Mouse (Mus musculus) heart, adult 2 months (tissue): ENCODE measurements at regions not wholly inside any gene's neighbourhood (a gene's known extent, or its start where the extent isn't known, plus 50 kb on each side); places are given as distances from the start of the nearest gene placed in this dataset.

ENCODE experiments used
- DNase-seq, 2 experiments: peaks; one replicate each; pipeline ENCODE4 v3.0.0; 2021
- H3K27ac ChIP-seq: fragments of 200-600 bp; 2 replicates; pipeline ENCODE4 v1.8.1; 2022
- H3K27me3 ChIP-seq: fragments of 200-500 bp; 2 replicates; pipeline ENCODE4 v1.6.1; 2012; ENCODE audit warnings: mild to moderate bottlenecking, low read length, inconsistent platforms, mixed read lengths; ENCODE audit not compliant: control insufficient read depth, insufficient read depth
- H3K36me3 ChIP-seq: fragments of 200-500 bp; 2 replicates; pipeline ENCODE4 v1.6.1; 2012; ENCODE audit warnings: low read length, inconsistent platforms; ENCODE audit not compliant: control insufficient read depth, insufficient read depth
- H3K4me1 ChIP-seq: fragments of 200-500 bp; 2 replicates; pipeline ENCODE4 v1.6.1; 2011; ENCODE audit warnings: low read length; ENCODE audit not compliant: control insufficient read depth, insufficient read depth
- H3K4me3 ChIP-seq: fragments of 200-600 bp; 2 replicates; pipeline ENCODE4 v1.8.1; 2022
- H3K79me2 ChIP-seq: fragments of 200-500 bp; replicated peaks from 2 replicates; pipeline ENCODE4 v1.6.1; 2012; ENCODE audit warnings: mild to moderate bottlenecking, inconsistent platforms, low read length, moderate library complexity, mixed read lengths; ENCODE audit not compliant: control insufficient read depth, insufficient read depth
- H3K9ac ChIP-seq: fragments of 200-500 bp; 2 replicates; pipeline ENCODE4 v1.6.1; 2012; ENCODE audit warnings: low read depth, mild to moderate bottlenecking, control low read depth, inconsistent platforms, low read length, mixed read lengths
- CTCF ChIP-seq: fragments of 200-600 bp; IDR thresholded peaks from 2 replicates; pipeline ENCODE4 v1.8.1; 2022; ENCODE audit warnings: antibody characterized with exemption, mild to moderate bottlenecking, moderate library complexity
- EP300 ChIP-seq: fragments of 200-500 bp; IDR thresholded peaks from 2 replicates; pipeline ENCODE4 v1.6.1; 2011; ENCODE audit warnings: low read depth, low read length, control low read depth; ENCODE audit not compliant: insufficient read depth
- POLR2A ChIP-seq: fragments of 200-500 bp; IDR thresholded peaks from 2 replicates; pipeline ENCODE4 v1.6.1; 2011; ENCODE audit warnings: mild to moderate bottlenecking, low read depth, low read length, control low read depth; ENCODE audit not compliant: insufficient read depth
- WGBS: fragments of 180-500 bp; shearing (Covaris S2); methylation state at CpG from one replicate; pipeline ENCODE4 v1.1.7; 2018; 5-methylcytosine and 5-hydroxymethylcytosine counted together
- intact Hi-C: fragments of 180-260 bp; cut with DNase I; formaldehyde crosslinking; loops from one replicate; pipeline ENCODE4 v1.15.1; 2025

- TF ChIP-seq EP300: no peak
- Histone ChIP-seq H3K79me2 (no peaks in the 10 kb centered on the region), H3K27me3 (no peaks in the 10 kb centered on the region), H3K36me3 (no peaks in the 10 kb centered on the region), H3K4me3 (no peak overlapping the region), H3K4me1 (no peaks in the 10 kb centered on the region), H3K9ac (no peak overlapping the region), H3K27ac (no peak overlapping the region)
- 80% methylated on average over 7 of the region's 7 CpGs for WGBS
- no peak for DNase-seq
- intact Hi-C loops: no loop called here
Observed at GRCm38 (mm10) chr7:36862481-36862880, 164.6 kb downstream of the Tshz3 start.

- Histone ChIP-seq H3K27ac (no peak overlapping the region), H3K4me3 (no peak overlapping the region), H3K27me3 (no peaks in the 10 kb centered on the region), H3K36me3 (no peaks in the 10 kb centered on the region), H3K9ac (no peak overlapping the region), H3K79me2 (no peaks in the 10 kb centered on the region), H3K4me1 (no peaks in the 10 kb centered on the region)
- intact Hi-C loops: no loop called here
- TF ChIP-seq POLR2A (no peak), EP300 (no peak), CTCF (no peak)
- 73% methylated on average over 5 of the region's 5 CpGs for WGBS
- no peak for DNase-seq
Observed at GRCm38 (mm10) chr7:36863745-36864144, 165.8 kb downstream of the Tshz3 start.

- Histone ChIP-seq H3K4me1 (no peaks in the 10 kb centered on the region), H3K27ac (no peak overlapping the region), H3K4me3 (no peak overlapping the region), H3K79me2 (no peaks in the 10 kb centered on the region), H3K27me3 (no peaks in the 10 kb centered on the region), H3K36me3 (no peaks in the 10 kb centered on the region), H3K9ac (no peak overlapping the region)
- 66% methylated on average over 4 of the region's 4 CpGs for WGBS
- DNase-seq: no peak
- intact Hi-C loops: no loop called here
- TF ChIP-seq CTCF (no peak), EP300 (no peak), POLR2A (no peak)
Observed at GRCm38 (mm10) chr7:36864675-36865074, 166.8 kb downstream of the Tshz3 start.

- H3K9ac ChIP-seq: no peak overlapping the region
- H3K4me3 ChIP-seq: no peak overlapping the region
- H3K27me3 ChIP-seq: no peaks in the 10 kb centered on the region
- DNase-seq: no peak
- 71% methylated on average over 12 of the region's 12 CpGs for WGBS
- intact Hi-C loops: no loop called here
- no peak overlapping the region for H3K27ac ChIP-seq
- H3K36me3 ChIP-seq: no peaks in the 10 kb centered on the region
- H3K4me1 ChIP-seq: no peaks in the 10 kb centered on the region
- TF ChIP-seq EP300: no peak
- no peak for TF ChIP-seq CTCF
- no peak for TF ChIP-seq POLR2A
- H3K79me2 ChIP-seq: no peaks in the 10 kb centered on the region
Observed at GRCm38 (mm10) chr7:36866602-36867001, 168.7 kb downstream of the Tshz3 start.

- TF ChIP-seq EP300: no peak
- no peak for TF ChIP-seq POLR2A
- no peak for TF ChIP-seq CTCF
- no peak overlapping the region for H3K9ac ChIP-seq
- no peaks in the 10 kb centered on the region for H3K79me2 ChIP-seq
- H3K36me3 ChIP-seq: no peaks in the 10 kb centered on the region
- no peak overlapping the region for H3K4me3 ChIP-seq
- H3K27me3 ChIP-seq: no peaks in the 10 kb centered on the region
- H3K4me1 ChIP-seq: no peaks in the 10 kb centered on the region
- no peak overlapping the region for H3K27ac ChIP-seq
- WGBS: 72% methylated on average over 5 of the region's 5 CpGs
- no peak for DNase-seq
- intact Hi-C loops: no loop called here
Observed at GRCm38 (mm10) chr7:36874004-36874403, 176.1 kb downstream of the Tshz3 start.

- TF ChIP-seq EP300 (no peak), POLR2A (no peak), CTCF (no peak)
Observed at GRCm38 (mm10) chr7:36877686-36878085, 179.8 kb downstream of the Tshz3 start.

More at GRCm38 (mm10) chr7:36877686-36878085, 179.8 kb downstream of the Tshz3 start:
- no peaks in the 10 kb centered on the region for H3K36me3 ChIP-seq
- H3K4me1 ChIP-seq: no peaks in the 10 kb centered on the region
- no peaks in the 10 kb centered on the region for H3K27me3 ChIP-seq
- no peak overlapping the region for H3K27ac ChIP-seq
- H3K9ac ChIP-seq: no peak overlapping the region
- 34% methylated on average over 7 of the region's 7 CpGs for WGBS
- H3K79me2 ChIP-seq: no peaks in the 10 kb centered on the region
- no peak for DNase-seq
- intact Hi-C loops: no loop called here
- no peak overlapping the region for H3K4me3 ChIP-seq
